Mouse (Mus musculus): Measurements from ENCODE around the gene Krt80. TPM values are rescaled to one million over a fixed set of nuclear protein-coding genes. Genes with fewer than 3 reads are reported as not detected.

Krt80 gene
- polyA plus RNA-seq (2014; fragmentation: Nextera tagmentation; extraction: Ambion mirVana) = 0.08 and 0.28 TPM in 2 replicates

- Histone ChIP-seq H3K27ac (ENCODE audit: low read depth, low read length) (no peak within 1 kb of the TSS), H3K4me3 (ENCODE audit: low read depth, low read length) (no peak within 1 kb of the TSS), H3K4me2 (ENCODE audit: low read depth, low read length) (no peak within 1 kb of the TSS), H3K27me3 (ENCODE audit: control insufficient read depth, insufficient read depth, low read length) (no peaks in the 10 kb centered on the region), H3K4me1 (ENCODE audit: control insufficient read depth, insufficient read depth, low read length) (no peaks in the 10 kb centered on the region), H3K9ac (replicated peaks; ENCODE audit: low read depth, low read length) (no peak within 1 kb of the TSS), H3K36me3 (ENCODE audit: control insufficient read depth, insufficient read depth, low read length) (no peaks in the 10 kb centered on the region), H3K9me3 (ENCODE audit: control insufficient read depth, low read length) (no peaks in the 10 kb centered on the region)
- no peak for ATAC-seq (ENCODE audit: low read depth)
- WGBS = 59% methylated on average over 22 of the region's 22 CpGs
Observed at GRCm38 (mm10) chr15:101370101-101370911, at the start of gene Krt80. Krt80 (minus strand) TSS chr15:101370162.

GRCm38 (mm10) chr15:101418950-101419349 lies 49.0 kb upstream of the Krt80 start:
- no peak overlapping the region for H3K27ac ChIP-seq (ENCODE audit: low read depth, low read length)
- H3K36me3 ChIP-seq (ENCODE audit: control insufficient read depth, insufficient read depth, low read length) = no peaks in the 10 kb centered on the region
- WGBS = 86% methylated on average over 4 of the region's 4 CpGs
- H3K4me3 ChIP-seq (ENCODE audit: low read depth, low read length) = no peak overlapping the region
- no peak for ATAC-seq (ENCODE audit: low read depth)
- no peak overlapping the region for H3K4me2 ChIP-seq (ENCODE audit: low read depth, low read length)
- H3K4me1 ChIP-seq (ENCODE audit: control insufficient read depth, insufficient read depth, low read length) = no peaks in the 10 kb centered on the region
- no peaks in the 10 kb centered on the region for H3K9me3 ChIP-seq (ENCODE audit: control insufficient read depth, low read length)
- no peak overlapping the region for H3K9ac ChIP-seq (replicated peaks; ENCODE audit: low read depth, low read length)
- no peaks in the 10 kb centered on the region for H3K27me3 ChIP-seq (ENCODE audit: control insufficient read depth, insufficient read depth, low read length)

- Histone ChIP-seq H3K4me2 (ENCODE audit: low read depth, low read length) (no peak overlapping the region), H3K4me1 (ENCODE audit: control insufficient read depth, insufficient read depth, low read length) (no peaks in the 10 kb centered on the region), H3K9me3 (ENCODE audit: control insufficient read depth, low read length) (no peaks in the 10 kb centered on the region), H3K27me3 (ENCODE audit: control insufficient read depth, insufficient read depth, low read length) (peaks cover 9% of the 10 kb centered on the region), H3K27ac (ENCODE audit: low read depth, low read length) (no peak overlapping the region), H3K9ac (replicated peaks; ENCODE audit: low read depth, low read length) (no peak overlapping the region), H3K36me3 (ENCODE audit: control insufficient read depth, insufficient read depth, low read length) (no peaks in the 10 kb centered on the region), H3K4me3 (ENCODE audit: low read depth, low read length) (no peak overlapping the region)
- no peak for ATAC-seq (ENCODE audit: low read depth)
- WGBS = 53% methylated on average over 11 of the region's 11 CpGs
Observed at GRCm38 (mm10) chr15:101414807-101415565, 45.0 kb upstream of the Krt80 start.

GRCm38 (mm10) chr15:101413916-101414635 lies 44.1 kb upstream of the Krt80 start:
- no peak overlapping the region for H3K4me2 ChIP-seq (ENCODE audit: low read depth, low read length)
- no peak overlapping the region for H3K9ac ChIP-seq (replicated peaks; ENCODE audit: low read depth, low read length)
- no peak for ATAC-seq (ENCODE audit: low read depth)
- no peaks in the 10 kb centered on the region for H3K4me1 ChIP-seq (ENCODE audit: control insufficient read depth, insufficient read depth, low read length)
- 65% methylated on average over 7 of the region's 7 CpGs for WGBS
- no peaks in the 10 kb centered on the region for H3K36me3 ChIP-seq (ENCODE audit: control insufficient read depth, insufficient read depth, low read length)
- no peak overlapping the region for H3K27ac ChIP-seq (ENCODE audit: low read depth, low read length)
- peaks cover 9% of the 10 kb centered on the region for H3K27me3 ChIP-seq (ENCODE audit: control insufficient read depth, insufficient read depth, low read length)
- H3K9me3 ChIP-seq (ENCODE audit: control insufficient read depth, low read length) = no peaks in the 10 kb centered on the region
- H3K4me3 ChIP-seq (ENCODE audit: low read depth, low read length) = no peak overlapping the region

- Histone ChIP-seq H3K27me3 (ENCODE audit: control insufficient read depth, insufficient read depth, low read length) (peaks cover 9% of the 10 kb centered on the region), H3K4me1 (ENCODE audit: control insufficient read depth, insufficient read depth, low read length) (no peaks in the 10 kb centered on the region), H3K9ac (replicated peaks; ENCODE audit: low read depth, low read length) (no peak overlapping the region), H3K9me3 (ENCODE audit: control insufficient read depth, low read length) (no peaks in the 10 kb centered on the region), H3K36me3 (ENCODE audit: control insufficient read depth, insufficient read depth, low read length) (no peaks in the 10 kb centered on the region), H3K4me2 (ENCODE audit: low read depth, low read length) (no peak overlapping the region), H3K27ac (ENCODE audit: low read depth, low read length) (no peak overlapping the region), H3K4me3 (ENCODE audit: low read depth, low read length) (no peak overlapping the region)
- WGBS = 20% methylated on average over 31 of the region's 31 CpGs
- no peak for ATAC-seq (ENCODE audit: low read depth)
Observed at GRCm38 (mm10) chr15:101412188-101412587, 42.2 kb upstream of the Krt80 start.

- WGBS = 50% methylated on average over 2 of the region's 2 CpGs
- no peak within 1 kb of the TSS for H3K9ac ChIP-seq (replicated peaks; ENCODE audit: low read depth, low read length)
- no peak for ATAC-seq (ENCODE audit: low read depth)
- no peaks in the 10 kb centered on the region for H3K9me3 ChIP-seq (ENCODE audit: control insufficient read depth, low read length)
- H3K36me3 ChIP-seq (ENCODE audit: control insufficient read depth, insufficient read depth, low read length) = no peaks in the 10 kb centered on the region
- H3K4me1 ChIP-seq (ENCODE audit: control insufficient read depth, insufficient read depth, low read length) = no peaks in the 10 kb centered on the region
- H3K27ac ChIP-seq (ENCODE audit: low read depth, low read length) = no peak within 1 kb of the TSS
- no peak within 1 kb of the TSS for H3K4me3 ChIP-seq (ENCODE audit: low read depth, low read length)
- no peak within 1 kb of the TSS for H3K4me2 ChIP-seq (ENCODE audit: low read depth, low read length)
- peaks cover 9% of the 10 kb centered on the region for H3K27me3 ChIP-seq (ENCODE audit: control insufficient read depth, insufficient read depth, low read length)
Observed at GRCm38 (mm10) chr15:101410775-101411174, 40.8 kb upstream of the Krt80 start, which contains the start of gene Krt7. Krt7 (plus strand) TSS chr15:101411043.

- Histone ChIP-seq H3K9ac (replicated peaks; ENCODE audit: low read depth, low read length) (no peak overlapping the region), H3K27ac (ENCODE audit: low read depth, low read length) (no peak overlapping the region), H3K4me1 (ENCODE audit: control insufficient read depth, insufficient read depth, low read length) (no peaks in the 10 kb centered on the region), H3K4me2 (ENCODE audit: low read depth, low read length) (no peak overlapping the region), H3K9me3 (ENCODE audit: control insufficient read depth, low read length) (no peaks in the 10 kb centered on the region), H3K4me3 (ENCODE audit: low read depth, low read length) (no peak overlapping the region), H3K27me3 (ENCODE audit: control insufficient read depth, insufficient read depth, low read length) (no peaks in the 10 kb centered on the region), H3K36me3 (ENCODE audit: control insufficient read depth, insufficient read depth, low read length) (no peaks in the 10 kb centered on the region)
- 87% methylated on average over 8 of the region's 8 CpGs for WGBS
- ATAC-seq (ENCODE audit: low read depth) = no peak
Observed at GRCm38 (mm10) chr15:101398269-101398668, 28.3 kb upstream of the Krt80 start.

GRCm38 (mm10) chr15:101397683-101398082 lies 27.7 kb upstream of the Krt80 start:
- Histone ChIP-seq H3K9ac (replicated peaks; ENCODE audit: low read depth, low read length) (no peak overlapping the region), H3K4me2 (ENCODE audit: low read depth, low read length) (no peak overlapping the region), H3K4me1 (ENCODE audit: control insufficient read depth, insufficient read depth, low read length) (no peaks in the 10 kb centered on the region), H3K27ac (ENCODE audit: low read depth, low read length) (no peak overlapping the region), H3K4me3 (ENCODE audit: low read depth, low read length) (no peak overlapping the region), H3K27me3 (ENCODE audit: control insufficient read depth, insufficient read depth, low read length) (no peaks in the 10 kb centered on the region), H3K36me3 (ENCODE audit: control insufficient read depth, insufficient read depth, low read length) (no peaks in the 10 kb centered on the region), H3K9me3 (ENCODE audit: control insufficient read depth, low read length) (no peaks in the 10 kb centered on the region)
- 93% methylated on average over 2 of the region's 2 CpGs for WGBS
- ATAC-seq (ENCODE audit: low read depth) = no peak

All from neural tube, embryonic 14.5 days (tissue).